Mouse (Mus musculus) stomach, adult 2 months (tissue): Measurements from ENCODE around the gene Ppm1l. TPM values are rescaled to one million over a fixed set of nuclear protein-coding genes. Genes with fewer than 3 reads are reported as not detected.

Source experiments
- polyA plus RNA-seq: library from polyadenylated mRNA; depleted of rRNA; stranded (reverse); fragments of >200 nt; gene quantifications from 2 replicates; pipeline ENCODE4 v1.2.3, GENCODE M21; 2012; rRNA removed

The Ppm1l gene
- 1.4 and 1.8 TPM in 2 replicates for polyA plus RNA-seq

DNA sequence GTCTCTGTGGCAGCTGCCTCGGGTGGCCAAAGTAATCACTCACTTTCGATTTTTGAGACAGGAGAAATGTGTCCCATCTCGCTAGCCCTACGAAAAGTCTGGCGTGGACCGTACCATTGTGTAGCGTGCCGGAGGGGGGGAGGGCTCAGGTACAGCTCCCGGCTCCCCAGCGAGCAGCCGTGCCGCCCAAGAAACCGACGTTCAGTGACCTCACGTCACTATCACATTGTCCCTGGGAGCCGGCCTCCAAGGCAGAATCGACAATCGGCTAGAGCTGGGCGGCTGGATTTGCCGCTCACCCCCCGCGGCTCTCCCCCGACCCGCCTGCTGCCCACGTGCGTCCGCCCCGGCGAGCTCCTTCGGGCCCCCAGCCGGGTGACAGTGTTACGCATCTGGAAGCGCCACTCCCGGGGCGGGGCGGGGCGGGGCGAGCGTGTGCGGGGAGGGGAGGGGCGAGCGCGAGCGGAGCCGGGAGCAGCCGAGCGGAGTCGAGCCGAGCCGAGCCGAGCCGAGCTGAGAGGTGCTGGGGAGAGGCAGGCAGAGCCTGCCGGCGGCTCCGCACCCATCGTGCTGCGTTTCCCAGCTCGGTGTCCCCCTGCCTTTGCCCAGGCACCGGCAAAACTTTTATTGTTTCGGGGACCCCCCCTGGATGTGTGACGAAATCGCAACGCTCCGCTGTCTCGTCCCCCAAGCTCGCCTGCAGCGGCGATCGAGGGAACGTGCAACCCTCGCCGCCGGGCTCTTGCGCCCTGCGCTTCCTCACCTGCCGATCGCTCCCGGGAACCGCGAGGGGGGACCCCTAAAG, at the start of gene Ppm1l:
Ppm1l (plus strand) TSS at position 471 of the 805 bp plus-strand sequence.

GRCm38 (mm10) chr3:69598261-69599165, 281.9 kb downstream of the Ppm1l start, which contains the start of gene B3galnt1:
Gene B3galnt1 (minus strand): TSS chr3:69598960.

Other genes starting within 250 kb of the Ppm1l start
- gene Kpna4, start 189.7 kb upstream of the Ppm1l start, polyA plus RNA-seq, result 1.6 and 2.1 TPM in 2 replicates
- gene Arl14, start 94.4 kb upstream of the Ppm1l start, polyA plus RNA-seq, result 0.90 and 1.1 TPM in 2 replicates